Mouse (Mus musculus) naive thymus-derived CD4-positive, alpha-beta T cell, adult 2 months (primary cell): ENCODE measurements around the gene Gpatch8.

Experiments
- DNase-seq: peaks from one replicate; pipeline ENCODE4 v3.0.0-alpha.2; 2011; ENCODE audit warnings: low read depth

Gene Gpatch8

DNA sequence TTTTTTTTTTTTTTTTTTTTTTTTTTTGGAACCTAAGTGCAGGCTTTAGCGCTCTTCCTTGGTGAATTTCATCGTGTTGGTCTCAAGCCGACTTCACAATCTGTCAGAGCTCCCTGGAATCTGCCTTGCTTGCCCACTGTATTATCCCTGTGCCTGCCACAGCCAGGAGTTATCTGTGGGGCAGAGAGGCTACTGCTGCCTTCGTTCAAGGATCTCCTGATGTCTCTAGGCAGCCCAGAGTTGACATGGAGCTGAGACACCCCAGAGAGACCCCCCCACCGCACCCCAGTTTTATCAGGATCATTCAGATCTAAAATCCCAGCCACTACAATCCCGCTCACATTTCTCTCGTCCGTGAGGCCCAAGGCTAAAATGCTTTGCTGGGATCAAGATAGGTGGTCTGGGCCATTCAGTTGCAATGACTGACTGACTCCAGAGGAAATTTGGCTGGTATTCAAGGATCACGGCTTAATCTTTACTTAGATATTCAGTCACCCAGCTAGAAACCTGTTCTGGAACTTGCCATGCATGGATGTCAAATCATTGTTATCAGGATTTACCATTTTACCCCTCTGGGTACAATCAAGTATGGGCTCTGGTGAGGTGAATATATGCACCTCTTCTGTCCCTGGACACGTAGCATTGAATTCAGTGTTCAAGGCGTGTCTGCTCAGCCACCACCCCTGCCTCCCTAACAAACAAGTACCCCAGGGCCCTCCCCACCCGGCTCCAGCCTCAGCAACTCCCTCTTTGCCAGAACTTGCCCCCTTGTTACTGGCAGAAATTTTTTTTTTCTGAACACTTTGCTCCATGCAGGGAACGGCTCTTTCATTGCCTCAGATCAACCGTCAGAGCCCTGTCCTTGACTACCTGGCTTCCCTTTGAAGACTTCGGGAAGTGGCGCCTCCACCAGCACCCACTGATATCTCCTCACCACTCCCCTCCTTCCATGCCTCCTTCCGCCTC lies 106.9 kb downstream of the Gpatch8 start:
- no peak for DNase-seq

DNA sequence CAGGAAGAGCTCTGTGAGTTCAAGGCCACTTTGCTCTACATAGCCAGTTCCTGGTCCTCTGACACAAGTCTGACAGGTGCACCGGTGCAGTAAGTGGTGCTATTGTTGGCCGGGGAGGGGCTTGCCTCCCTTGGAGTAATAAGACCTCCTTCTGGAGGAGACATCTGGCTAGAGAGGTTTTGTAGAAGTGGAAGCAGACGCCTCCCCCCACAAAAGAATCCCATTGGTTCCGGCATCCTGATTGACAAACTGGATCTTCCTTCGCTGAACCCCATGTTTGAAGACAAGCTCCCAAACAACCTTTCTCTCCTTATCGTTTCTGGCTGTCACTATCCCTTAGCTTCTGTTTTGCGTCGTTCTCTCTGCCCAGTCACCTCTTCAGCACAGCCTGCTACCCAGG lies 107.9 kb downstream of the Gpatch8 start:
- peak; percentile 13 for DNase-seq

DNA sequence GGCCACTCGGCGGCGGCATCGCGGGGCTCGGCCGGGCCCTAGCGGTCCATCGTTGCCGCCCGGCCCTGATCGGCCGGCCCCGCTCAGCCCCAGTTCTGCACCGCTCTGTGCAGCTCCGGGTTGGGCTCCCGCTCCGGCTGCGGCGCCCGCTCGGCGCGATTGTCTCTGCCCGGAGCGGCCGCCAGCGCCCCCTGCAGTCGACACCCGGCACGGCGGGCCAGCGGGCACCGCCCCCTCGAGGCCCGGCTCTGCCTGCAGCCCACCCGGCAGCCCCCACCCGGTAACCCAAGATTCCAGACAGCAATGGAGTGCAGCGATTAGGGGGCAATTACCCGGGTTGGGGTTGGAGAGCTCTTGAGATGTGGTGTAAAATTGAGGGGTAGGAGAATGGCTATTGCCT lies 108.7 kb downstream of the Gpatch8 start, which contains the start of gene Fam171a2:
Gene Fam171a2, minus strand, starts transcription at position 186 of the 400 bp plus-strand sequence.
- peak; percentile 79 for DNase-seq

DNA sequence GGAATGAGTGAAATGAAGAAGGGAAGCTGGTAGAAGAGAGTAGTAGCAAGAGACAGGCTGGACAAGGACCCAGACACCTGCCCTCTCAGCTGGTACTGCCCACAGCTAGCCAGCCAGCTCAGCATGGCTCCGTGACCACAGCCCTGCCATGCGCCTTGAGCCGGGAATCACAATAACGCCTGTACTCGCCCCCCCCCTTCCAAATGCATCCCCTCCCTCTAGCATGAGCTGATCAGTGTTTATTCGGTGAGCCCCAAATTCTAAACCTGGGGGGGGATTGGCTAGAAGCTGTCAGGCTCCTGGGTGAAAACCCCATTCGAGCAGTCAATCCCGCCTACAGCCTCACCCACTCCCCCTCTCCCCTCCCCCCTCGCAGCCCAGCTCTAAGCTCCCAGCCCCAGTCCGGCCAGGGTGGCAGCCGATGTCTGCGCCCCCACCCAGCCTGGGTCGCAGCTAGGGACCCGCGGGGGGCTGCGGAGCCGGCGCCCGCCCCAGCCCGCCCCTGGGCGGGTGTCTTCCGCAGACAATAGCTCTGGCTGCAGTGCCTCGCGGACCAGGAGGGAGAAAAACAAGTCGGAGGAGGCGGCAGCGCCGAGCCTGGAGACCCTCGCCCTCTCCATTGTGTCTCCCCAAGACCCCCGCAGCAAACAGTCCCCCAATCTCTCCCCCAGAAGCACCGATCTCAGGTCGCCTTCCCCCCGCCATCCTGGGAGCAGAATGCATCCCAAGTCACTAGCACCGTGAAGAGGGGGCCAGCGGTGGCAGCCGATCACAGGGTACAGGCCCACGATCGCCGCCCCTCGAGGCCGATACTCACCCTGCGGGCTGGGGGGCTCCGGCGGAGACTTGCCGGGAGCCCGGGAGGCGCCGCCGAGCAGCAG lies 109.4 kb downstream of the Gpatch8 start:
- DNase-seq, result peak; percentile 40

DNA sequence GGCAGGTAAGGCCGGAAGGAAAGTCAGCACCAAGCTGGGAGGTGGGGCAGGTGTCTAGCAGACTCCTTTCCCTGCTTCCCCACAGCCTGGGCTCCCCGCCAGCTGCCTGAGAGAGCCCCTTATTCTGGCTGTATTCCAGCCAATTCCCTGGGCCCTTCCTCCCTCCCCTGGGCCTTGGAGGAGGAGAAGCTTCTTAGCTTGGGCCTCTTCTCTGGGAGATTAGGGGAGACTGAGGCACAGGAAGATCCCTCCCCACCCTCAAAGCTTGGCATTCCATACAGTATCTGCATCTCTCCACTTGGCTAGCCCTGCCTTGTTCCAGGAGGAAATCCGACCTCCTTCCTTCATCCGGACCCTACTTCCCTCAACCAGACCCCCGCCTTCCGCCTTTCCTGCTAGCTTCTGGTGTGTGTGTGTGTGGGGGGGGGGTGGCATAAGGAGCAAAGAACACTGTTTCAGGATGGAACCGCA lies 110.3 kb downstream of the Gpatch8 start:
- DNase-seq, result no peak

DNA sequence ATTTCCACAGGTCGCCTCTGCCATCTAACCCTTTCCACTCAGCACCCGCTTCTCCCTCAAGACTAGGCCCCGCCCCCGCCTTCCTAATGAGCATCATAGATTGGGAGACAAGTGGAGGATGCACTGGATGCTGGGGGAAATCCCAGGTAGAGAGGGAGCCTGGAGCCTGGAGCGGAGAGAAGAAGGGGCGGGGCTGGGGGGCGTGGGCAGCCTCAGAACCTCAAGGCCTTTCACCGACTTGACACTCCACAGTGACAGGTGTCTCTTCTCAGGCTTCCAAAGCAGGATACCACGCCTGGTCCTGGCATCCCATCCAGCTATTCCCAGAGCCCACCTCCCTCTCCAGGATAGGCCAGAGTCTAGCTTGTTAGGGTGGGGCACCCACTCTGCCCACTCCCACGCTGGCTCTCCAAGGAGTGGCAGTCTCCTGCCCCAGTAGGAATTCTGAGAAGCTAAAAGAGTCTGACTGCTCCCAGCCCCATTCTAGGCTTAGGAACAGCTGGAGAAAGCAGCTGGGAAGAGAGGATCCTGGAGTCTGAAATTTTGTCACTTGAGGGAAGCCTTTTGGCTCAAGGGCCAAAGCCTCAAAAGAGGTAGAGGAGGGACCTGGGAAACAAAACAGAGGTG lies 110.8 kb downstream of the Gpatch8 start:
- DNase-seq, result no peak

DNA sequence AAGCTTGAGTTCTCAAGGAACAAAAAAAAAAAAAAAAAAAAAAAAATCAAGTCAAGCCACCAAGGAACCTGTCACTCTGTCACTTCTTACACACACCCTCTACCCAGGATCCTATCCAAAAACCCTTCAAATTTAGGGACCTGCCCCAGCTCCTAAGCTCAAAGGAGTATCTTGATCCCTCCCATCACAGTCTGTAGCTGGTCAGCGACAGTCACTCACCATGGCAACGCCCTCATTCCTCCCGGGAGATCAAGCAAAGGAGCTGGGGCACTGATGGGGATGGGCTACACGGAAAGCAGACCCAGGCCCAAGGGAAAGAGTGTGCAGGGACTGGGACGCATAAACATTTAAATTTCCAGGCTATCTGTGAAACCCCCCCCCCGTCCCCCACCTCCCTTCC lies 111.4 kb downstream of the Gpatch8 start:
- DNase-seq, result no peak

DNA sequence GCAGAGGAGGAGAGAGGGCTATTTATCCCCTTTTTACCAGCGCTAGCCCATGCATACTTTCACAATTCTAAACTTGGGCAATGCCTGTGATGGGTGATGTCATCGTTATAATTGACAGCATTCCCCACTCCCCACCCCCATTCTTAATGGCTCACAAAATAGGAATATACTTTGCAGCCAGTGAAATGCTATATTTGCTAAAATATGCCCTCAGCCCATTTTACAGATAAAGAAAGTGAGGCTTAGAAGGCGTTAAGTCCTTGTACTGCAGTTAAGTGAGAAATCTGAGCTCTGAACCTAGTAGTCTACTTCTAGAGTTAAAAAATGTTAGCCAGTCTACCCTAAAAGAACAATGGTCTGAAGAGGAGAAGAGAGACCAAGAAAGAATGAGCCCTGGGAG lies 111.9 kb downstream of the Gpatch8 start:
- no peak for DNase-seq

DNA sequence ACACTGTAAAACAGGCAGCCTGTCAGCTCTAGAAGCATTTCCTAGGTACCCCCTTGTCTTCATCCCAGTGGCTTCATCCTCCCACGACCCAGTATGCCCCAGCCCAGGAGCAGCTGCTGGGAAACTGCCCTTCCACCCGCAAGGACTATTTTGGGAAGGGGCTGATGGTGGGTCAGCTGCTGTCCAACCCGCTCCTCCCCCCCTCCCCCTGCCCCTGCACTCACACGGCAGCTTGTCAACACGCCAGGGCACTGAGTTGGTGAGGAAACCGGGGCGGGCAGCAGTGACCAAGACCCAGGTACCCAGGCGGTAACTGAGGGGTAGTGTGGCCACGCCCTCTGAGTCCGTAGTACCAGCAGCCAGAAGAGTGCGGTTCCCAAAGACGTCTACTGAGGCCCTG lies 112.5 kb downstream of the Gpatch8 start:
- DNase-seq, result no peak

DNA sequence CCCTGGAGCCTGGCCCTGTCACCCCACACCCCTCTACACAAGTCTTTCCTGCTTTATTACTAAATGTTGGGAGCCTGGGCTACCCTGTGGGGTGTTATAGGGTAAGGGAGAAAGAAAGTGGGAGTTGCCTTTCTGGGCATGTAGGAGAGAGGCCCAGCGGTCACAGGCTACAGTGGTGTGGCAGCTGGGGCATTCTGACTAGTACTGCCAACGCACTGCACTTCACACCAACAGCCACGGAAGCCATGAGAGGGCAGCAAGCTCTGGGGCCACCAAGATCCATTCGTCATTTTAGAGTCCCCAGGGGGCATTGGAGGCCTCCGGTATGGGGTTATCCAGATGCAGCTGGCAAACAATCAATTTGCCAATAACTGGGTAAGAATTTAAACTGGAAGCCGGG lies 114.1 kb downstream of the Gpatch8 start:
- no peak for DNase-seq

DNA sequence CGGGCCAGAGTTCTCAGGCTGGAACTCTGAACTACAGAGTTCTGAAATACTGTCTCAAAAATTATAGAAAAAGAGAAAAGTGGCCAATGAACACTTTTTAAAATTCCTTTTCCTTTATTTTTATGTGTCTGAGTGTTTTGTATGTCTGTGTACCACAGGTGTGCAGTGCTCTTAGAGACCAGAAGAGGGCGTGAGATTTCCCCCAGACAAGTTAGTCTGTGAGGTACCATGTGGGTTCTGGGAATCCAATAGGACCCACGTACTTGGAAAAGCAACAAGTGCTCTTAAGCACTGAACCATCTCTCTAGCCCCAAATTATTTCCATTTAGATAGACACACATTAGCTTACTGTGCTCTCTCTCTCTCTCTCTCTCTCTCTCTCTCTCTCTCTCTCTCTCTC lies 114.8 kb downstream of the Gpatch8 start:
- no peak for DNase-seq

DNA sequence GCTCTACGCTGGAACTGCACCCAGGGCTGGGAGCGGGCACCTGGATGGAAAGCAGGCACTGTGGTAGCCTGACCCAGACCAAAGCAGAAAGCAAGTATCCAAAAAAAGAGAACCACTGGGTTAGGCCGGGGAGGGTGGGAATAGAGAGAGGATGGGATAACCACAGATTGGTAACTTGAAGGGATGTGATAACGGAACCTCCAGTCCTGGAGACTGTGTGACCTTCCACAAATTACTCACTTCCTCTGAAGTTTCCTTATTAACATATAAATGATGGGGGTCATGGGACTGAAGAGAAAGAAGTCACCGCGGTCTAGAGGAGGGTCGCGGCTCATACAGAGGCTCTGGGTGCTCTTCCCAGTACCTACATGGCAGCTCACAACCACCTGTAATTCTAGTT lies 115.9 kb downstream of the Gpatch8 start:
- no peak for DNase-seq

DNA sequence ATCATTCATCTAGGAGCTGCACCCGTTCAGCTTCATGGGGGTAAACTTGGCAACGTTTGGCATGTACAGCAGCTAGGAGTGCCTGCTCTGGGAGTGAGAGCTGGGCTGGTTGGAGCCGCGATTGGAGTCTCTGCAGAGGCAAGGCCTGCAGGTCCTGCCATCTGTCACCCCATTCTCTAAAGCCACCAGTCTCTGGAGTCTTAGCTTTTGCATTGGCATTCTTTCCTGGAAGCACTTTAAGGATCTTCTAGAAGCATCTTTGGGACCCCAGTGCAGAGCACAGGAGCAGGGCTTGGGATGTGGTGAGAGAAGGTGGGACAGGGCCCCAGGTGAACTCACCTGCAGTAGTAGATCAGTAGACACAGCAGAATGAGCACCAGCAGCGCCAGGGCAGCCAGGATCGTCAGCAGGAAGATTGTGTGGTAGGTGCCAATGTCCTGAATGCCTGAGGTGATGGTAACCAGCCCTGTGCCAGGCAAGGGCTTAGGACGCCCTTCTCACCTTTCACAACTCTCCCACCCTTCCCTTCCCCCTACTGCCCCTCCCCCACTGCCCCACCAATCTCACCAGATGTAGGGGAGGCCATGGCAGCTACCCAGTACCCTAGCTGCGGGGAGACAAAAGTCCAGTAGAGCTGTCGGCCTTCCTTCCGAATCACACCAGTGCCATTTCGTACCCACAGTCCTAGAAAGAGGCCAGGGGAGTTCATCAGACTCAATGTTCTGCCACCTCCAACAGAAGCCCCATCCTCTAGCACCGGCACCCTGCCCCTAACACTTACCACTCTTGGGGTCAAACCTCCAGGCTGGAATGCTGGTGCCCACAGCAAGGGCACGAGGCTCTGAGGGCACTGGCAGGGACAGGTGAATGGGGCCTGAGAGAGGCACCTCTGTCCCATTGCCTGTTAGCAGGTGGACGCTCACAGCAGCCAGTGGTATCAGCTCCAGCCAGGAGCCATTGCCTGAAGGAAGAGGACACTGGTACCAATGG lies 116.8 kb downstream of the Gpatch8 start:
- no peak for DNase-seq

DNA sequence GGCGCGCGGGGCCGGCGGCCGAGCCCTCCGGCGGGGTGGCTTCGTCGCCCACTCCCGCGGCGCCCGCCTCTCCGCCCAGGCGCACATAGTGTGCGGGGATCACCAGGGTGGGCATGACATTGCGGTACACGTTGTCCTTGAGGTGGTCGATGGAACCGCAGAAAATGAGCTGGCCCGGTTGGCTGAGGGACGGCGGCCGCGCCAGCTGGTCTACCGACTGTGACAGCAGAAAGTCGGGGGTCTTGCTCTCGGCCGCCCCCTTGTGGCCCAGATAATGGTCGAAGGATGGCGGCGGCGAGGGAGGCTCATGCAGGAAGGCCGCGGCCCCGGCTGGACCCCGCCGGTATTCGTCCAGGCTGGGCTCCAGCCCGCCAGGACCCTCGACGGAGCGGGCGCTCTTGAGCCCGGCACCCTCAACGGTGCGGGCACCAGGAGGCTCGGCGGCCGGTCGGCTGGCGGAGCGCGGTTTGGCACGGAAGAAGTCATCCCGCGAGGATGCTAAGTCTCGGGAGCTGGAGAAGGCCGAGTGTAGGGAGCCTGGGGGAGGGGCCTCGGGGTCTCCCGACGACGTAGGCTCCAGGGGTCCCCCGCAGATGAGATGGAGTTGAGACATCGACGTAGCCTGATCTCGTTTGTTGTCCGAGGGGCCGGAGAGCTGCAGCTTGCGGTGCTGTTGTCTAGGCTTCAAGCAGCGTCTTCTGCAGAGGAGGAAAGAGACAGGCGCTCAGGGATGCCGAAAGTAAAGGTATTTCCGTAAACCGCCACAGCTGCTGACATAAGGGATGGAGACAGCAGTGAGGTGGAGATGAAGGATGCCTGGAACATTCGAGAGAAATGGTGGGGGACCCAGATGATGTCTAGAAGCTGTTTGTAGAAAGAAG lies 117.7 kb downstream of the Gpatch8 start:
- peak; percentile 72 for DNase-seq

DNA sequence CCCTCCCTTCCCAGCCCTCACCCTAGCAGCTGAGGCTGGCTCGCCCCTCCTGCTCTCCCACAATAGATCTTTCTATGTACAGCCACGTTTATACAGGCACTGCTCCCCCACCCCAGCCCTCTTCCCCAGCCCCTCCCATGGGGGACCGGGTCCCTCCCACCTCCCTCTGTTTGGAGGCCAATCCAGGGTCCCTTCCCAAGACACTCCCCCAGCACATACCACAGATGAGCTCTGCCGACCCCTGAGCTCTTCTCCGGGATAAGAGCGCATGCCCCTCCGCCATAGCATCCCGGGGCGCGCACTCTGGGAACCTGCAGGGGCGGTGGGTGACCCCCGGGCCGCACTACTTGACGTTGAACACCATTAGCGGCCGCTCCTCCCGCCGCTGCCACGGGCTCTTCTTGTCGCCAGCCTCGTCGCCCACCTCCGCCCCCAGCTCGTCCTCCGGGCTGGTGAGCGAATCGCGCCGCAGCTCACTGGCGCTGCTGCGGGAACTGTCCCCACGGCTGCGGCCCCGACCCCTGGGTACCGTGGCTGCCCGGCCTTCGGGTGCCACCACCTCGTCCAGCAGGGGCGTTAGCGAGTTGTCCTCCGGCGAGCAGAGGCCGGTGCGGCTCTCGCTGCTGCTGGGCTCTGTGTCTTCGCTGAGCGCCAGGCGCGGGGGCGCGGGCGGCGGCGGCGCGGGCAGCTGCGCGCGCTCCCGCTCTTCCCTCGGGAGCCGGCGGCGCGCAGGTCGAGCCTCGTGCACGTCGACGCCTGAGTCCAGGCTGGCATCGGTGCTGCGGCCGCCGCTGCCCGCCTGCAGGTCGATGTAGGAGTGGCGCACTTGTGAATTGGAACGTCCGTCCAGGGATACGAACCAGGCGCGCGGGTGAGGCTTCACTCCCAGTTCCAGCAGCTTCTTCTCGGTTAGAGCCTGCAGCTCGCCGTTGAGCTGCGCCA lies 118.8 kb downstream of the Gpatch8 start:
- peak; percentile 32 for DNase-seq

DNA sequence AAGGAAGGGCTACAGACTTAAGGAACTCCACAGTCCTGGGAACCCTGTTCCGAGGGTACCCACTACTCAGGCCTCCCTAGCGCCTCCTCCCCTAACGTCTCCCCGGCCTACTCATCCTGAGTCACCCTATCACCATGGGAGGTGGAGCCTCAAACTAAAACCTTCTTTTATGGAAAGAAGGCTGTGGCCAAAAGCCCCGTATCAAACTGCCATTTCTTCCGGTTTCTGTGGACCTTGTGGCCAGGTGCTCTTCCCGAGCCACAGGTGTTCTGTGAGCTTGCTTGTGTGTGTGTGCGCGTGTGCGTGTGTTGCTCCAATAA lies 119.8 kb downstream of the Gpatch8 start:
- no peak for DNase-seq

DNA sequence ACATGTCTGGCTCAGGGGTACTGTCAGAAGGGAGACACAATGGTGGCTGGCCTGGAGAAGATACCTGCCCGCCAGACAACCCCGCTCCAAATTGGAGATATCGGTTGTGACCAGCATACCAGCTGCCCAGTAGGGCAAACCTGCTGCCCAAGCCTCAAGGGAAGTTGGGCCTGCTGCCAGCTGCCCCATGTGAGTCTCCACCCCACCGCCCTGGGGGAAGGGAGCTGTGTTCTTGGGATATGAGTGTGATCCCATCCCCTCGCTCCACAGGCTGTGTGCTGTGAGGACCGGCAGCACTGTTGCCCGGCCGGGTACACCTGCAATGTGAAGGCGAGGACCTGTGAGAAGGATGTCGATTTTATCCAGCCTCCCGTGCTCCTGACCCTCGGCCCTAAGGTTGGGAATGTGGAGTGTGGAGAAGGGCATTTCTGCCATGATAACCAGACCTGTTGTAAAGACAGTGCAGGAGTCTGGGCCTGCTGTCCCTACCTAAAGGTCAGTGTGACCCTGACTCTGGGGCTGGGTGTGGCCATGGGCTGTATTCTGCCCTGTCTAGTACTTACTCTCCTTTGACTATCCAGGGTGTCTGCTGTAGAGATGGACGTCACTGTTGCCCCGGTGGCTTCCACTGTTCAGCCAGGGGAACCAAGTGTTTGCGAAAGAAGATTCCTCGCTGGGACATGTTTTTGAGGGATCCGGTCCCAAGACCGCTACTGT lies 120.3 kb downstream of the Gpatch8 start:
- no peak for DNase-seq
